Mouse (Mus musculus): ENCODE measurements around the gene Tmem104. TPM values are rescaled to one million over a fixed set of nuclear protein-coding genes. Genes with fewer than 3 reads are reported as not detected.

Gene Tmem104
- polyA plus RNA-seq, 1 experiment from 2014 or later, result 12.5 TPM

DNA sequence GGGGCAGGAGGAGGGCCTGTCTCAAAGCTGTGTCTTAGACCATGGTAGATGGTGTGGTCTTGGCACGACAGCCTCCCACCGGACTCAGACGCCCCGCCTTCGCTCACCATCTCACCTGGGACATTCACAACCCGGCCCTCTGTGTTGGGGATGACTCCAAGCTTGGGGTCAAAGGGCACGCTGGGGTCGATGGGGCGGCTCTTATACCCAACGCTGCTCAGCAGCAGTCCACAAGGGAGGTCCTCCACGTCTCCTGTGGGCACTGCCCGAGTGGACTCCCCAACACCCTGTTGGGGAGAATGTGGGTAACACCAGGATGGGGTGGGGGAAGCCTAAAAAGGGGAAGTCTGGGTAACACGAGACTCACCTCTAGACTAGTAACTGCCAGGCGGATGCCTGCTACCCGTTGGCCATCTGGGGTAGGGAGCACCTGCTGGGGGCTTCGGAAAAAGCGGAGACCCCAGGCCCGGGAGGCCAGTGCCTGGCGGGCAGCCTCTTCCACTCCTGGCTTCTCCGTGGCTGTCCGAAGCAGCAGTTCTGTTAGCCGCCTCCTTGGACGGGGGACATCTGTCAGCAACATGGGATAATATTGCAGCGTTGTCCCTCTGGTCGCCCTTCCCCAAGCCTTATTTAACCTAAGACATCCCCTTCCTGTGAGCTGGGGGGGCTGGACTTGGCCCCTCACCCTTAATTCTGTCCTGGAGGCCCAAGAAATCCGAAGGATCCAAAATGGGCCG lies 82.2 kb downstream of the Tmem104 start:
- 85% methylated on average over 25 of the region's 27 CpGs for WGBS
- no peak overlapping the region for H3K9ac ChIP-seq (ENCODE audit: low read depth, low read length)
- H3K36me3 ChIP-seq (ENCODE audit: control insufficient read depth, insufficient read depth, low read length), result peaks cover 18% of the 10 kb centered on the region; the same call in 1 of the 2 replicates
- ATAC-seq (ENCODE audit: low read depth), result no peak
- DNase-seq (ENCODE audit: low spot score), result no peak
- H3K4me2 ChIP-seq (ENCODE audit: low read depth, low read length), result no peak overlapping the region
- no peak overlapping the region for H3K27ac ChIP-seq (replicated peaks; ENCODE audit: low read depth, low read length)
- peaks cover 44% of the 10 kb centered on the region for H3K27me3 ChIP-seq (replicated peaks; ENCODE audit: control insufficient read depth, insufficient read depth, low read length)
- no peaks in the 10 kb centered on the region for H3K9me3 ChIP-seq (ENCODE audit: control insufficient read depth, low read length)
- H3K4me1 ChIP-seq (ENCODE audit: control insufficient read depth, insufficient read depth, low read length), result peaks cover 11% of the 10 kb centered on the region; the same call in 1 of the 2 replicates
- H3K4me3 ChIP-seq (ENCODE audit: low read depth, low read length), result no peak overlapping the region

GRCm38 (mm10) chr11:115270148-115270861 lies 83.0 kb downstream of the Tmem104 start:
- H3K9me3 ChIP-seq (ENCODE audit: control insufficient read depth, low read length), result no peaks in the 10 kb centered on the region
- peaks cover 36% of the 10 kb centered on the region for H3K27me3 ChIP-seq (replicated peaks; ENCODE audit: control insufficient read depth, insufficient read depth, low read length)
- DNase-seq (ENCODE audit: low spot score) (peak; percentile 82), ATAC-seq (ENCODE audit: low read depth) (peak; percentile 32)
- no peak overlapping the region for H3K4me3 ChIP-seq (ENCODE audit: low read depth, low read length)
- H3K9ac ChIP-seq (ENCODE audit: low read depth, low read length), result no peak overlapping the region
- peaks cover 11% of the 10 kb centered on the region; the same call in 1 of the 2 replicates for H3K4me1 ChIP-seq (ENCODE audit: control insufficient read depth, insufficient read depth, low read length)
- H3K4me2 ChIP-seq (ENCODE audit: low read depth, low read length), result no peak overlapping the region
- H3K36me3 ChIP-seq (ENCODE audit: control insufficient read depth, insufficient read depth, low read length), result peaks cover 18% of the 10 kb centered on the region; the same call in 1 of the 2 replicates
- WGBS, result 25% methylated on average over 17 of the region's 19 CpGs
- H3K27ac ChIP-seq (replicated peaks; ENCODE audit: low read depth, low read length), result no peak overlapping the region

- no peak overlapping the region for H3K27ac ChIP-seq (replicated peaks; ENCODE audit: low read depth, low read length)
- no peaks in the 10 kb centered on the region for H3K9me3 ChIP-seq (ENCODE audit: control insufficient read depth, low read length)
- WGBS, result 68% methylated on average over 9 of the region's 9 CpGs
- peaks cover 16% of the 10 kb centered on the region for H3K4me1 ChIP-seq (ENCODE audit: control insufficient read depth, insufficient read depth, low read length)
- no peak for DNase-seq (ENCODE audit: low spot score)
- no peak for ATAC-seq (ENCODE audit: low read depth)
- H3K9ac ChIP-seq (ENCODE audit: low read depth, low read length), result no peak overlapping the region
- no peak overlapping the region for H3K4me3 ChIP-seq (ENCODE audit: low read depth, low read length)
- no peak overlapping the region for H3K4me2 ChIP-seq (ENCODE audit: low read depth, low read length)
- peaks cover 29% of the 10 kb centered on the region for H3K27me3 ChIP-seq (replicated peaks; ENCODE audit: control insufficient read depth, insufficient read depth, low read length)
- H3K36me3 ChIP-seq (ENCODE audit: control insufficient read depth, insufficient read depth, low read length), result peaks cover 18% of the 10 kb centered on the region; the same call in 1 of the 2 replicates
Measured at GRCm38 (mm10) chr11:115271052-115271451, 83.8 kb downstream of the Tmem104 start.

- no peak for DNase-seq (ENCODE audit: low spot score)
- no peak overlapping the region for H3K9ac ChIP-seq (ENCODE audit: low read depth, low read length)
- WGBS, result 66% methylated on average over 10 of the region's 10 CpGs
- H3K27ac ChIP-seq (replicated peaks; ENCODE audit: low read depth, low read length), result no peak overlapping the region
- no peak for ATAC-seq (ENCODE audit: low read depth)
- peaks cover 16% of the 10 kb centered on the region for H3K4me1 ChIP-seq (ENCODE audit: control insufficient read depth, insufficient read depth, low read length)
- H3K9me3 ChIP-seq (ENCODE audit: control insufficient read depth, low read length), result no peaks in the 10 kb centered on the region
- H3K36me3 ChIP-seq (ENCODE audit: control insufficient read depth, insufficient read depth, low read length), result peaks cover 18% of the 10 kb centered on the region; the same call in 1 of the 2 replicates
- H3K4me2 ChIP-seq (ENCODE audit: low read depth, low read length), result no peak overlapping the region
- no peak overlapping the region for H3K4me3 ChIP-seq (ENCODE audit: low read depth, low read length)
- peaks cover 25% of the 10 kb centered on the region for H3K27me3 ChIP-seq (replicated peaks; ENCODE audit: control insufficient read depth, insufficient read depth, low read length)
Measured at GRCm38 (mm10) chr11:115271481-115271880, 84.2 kb downstream of the Tmem104 start.

DNA sequence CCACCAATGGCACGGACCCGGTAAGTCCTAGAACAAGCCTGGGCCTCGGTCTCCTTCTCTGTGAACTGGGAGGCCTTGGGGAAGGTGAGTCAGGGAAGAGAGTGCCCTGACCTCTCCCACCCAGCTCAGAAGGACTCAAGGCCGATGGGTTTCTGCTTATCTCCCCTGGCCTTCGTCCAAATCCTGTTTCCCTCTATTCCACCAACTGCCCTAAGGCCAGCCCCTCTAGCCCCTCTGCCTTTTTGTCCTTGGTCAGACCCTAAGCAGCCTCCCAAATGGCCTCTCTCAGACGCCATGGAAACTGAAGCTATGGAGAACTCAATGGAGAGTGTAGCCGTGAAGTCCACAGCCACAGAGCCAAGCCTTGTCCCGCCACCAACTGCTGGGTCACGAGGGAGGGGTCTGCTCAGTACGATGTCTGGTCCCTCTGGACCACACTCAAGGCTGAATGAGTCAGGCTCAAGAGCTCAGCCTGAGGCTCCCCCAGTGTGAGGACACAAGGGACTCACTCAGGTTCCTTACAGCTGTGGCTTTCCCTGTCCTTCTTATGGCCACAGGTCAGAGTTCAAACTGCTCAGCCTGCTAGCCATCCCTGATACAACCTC lies 85.7 kb downstream of the Tmem104 start:
- Histone ChIP-seq H3K27ac (replicated peaks; ENCODE audit: low read depth, low read length) (no peak overlapping the region), H3K4me1 (ENCODE audit: control insufficient read depth, insufficient read depth, low read length) (peaks cover 12% of the 10 kb centered on the region), H3K4me2 (ENCODE audit: low read depth, low read length) (no peak overlapping the region), H3K36me3 (ENCODE audit: control insufficient read depth, insufficient read depth, low read length) (peaks cover 15% of the 10 kb centered on the region; the same call in 1 of the 2 replicates), H3K27me3 (replicated peaks; ENCODE audit: control insufficient read depth, insufficient read depth, low read length) (peaks cover 9% of the 10 kb centered on the region), H3K9ac (ENCODE audit: low read depth, low read length) (no peak overlapping the region), H3K9me3 (ENCODE audit: control insufficient read depth, low read length) (no peaks in the 10 kb centered on the region), H3K4me3 (ENCODE audit: low read depth, low read length) (no peak overlapping the region)
- DNase-seq (ENCODE audit: low spot score), result no peak
- WGBS, result 65% methylated on average over 10 of the region's 10 CpGs
- no peak for ATAC-seq (ENCODE audit: low read depth)

DNA sequence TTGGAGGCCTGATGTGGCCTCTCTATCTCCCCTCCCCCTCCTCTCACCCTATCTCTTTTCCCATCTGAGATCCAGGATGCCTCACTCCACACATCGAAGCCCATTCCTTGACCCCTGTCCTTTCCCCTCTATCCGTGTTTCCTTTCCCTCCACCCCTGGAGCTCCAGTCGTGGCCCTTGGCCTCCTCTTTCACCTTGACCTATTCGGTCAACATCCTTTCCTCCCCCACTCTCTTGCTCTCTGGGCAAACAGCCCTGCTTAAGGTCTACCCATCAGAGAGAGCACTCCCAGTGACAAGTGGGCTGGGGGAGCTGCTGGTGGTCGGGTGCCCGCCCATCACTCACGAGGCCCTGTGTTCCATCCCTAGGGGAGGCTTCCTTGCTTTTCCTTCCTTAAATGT lies 86.4 kb downstream of the Tmem104 start:
- Histone ChIP-seq H3K27ac (replicated peaks; ENCODE audit: low read depth, low read length) (no peak overlapping the region), H3K4me3 (ENCODE audit: low read depth, low read length) (no peak overlapping the region), H3K4me2 (ENCODE audit: low read depth, low read length) (no peak overlapping the region), H3K9me3 (ENCODE audit: control insufficient read depth, low read length) (no peaks in the 10 kb centered on the region), H3K4me1 (ENCODE audit: control insufficient read depth, insufficient read depth, low read length) (peaks cover 15% of the 10 kb centered on the region), H3K9ac (ENCODE audit: low read depth, low read length) (no peak overlapping the region), H3K36me3 (ENCODE audit: control insufficient read depth, insufficient read depth, low read length) (peaks cover 9% of the 10 kb centered on the region; the same call in 1 of the 2 replicates), H3K27me3 (replicated peaks; ENCODE audit: control insufficient read depth, insufficient read depth, low read length) (peaks cover 2% of the 10 kb centered on the region)
- DNase-seq (ENCODE audit: low spot score) (no peak), ATAC-seq (ENCODE audit: low read depth) (no peak)
- WGBS, result 50% methylated on average over 7 of the region's 7 CpGs

- ATAC-seq (ENCODE audit: low read depth) (no peak), DNase-seq (ENCODE audit: low spot score) (no peak)
- Histone ChIP-seq H3K4me2 (ENCODE audit: low read depth, low read length) (no peak overlapping the region), H3K4me1 (ENCODE audit: control insufficient read depth, insufficient read depth, low read length) (peaks cover 15% of the 10 kb centered on the region), H3K36me3 (ENCODE audit: control insufficient read depth, insufficient read depth, low read length) (peaks cover 5% of the 10 kb centered on the region; the same call in 1 of the 2 replicates), H3K27me3 (replicated peaks; ENCODE audit: control insufficient read depth, insufficient read depth, low read length) (no peaks in the 10 kb centered on the region), H3K9me3 (ENCODE audit: control insufficient read depth, low read length) (no peaks in the 10 kb centered on the region), H3K27ac (replicated peaks; ENCODE audit: low read depth, low read length) (no peak overlapping the region), H3K4me3 (ENCODE audit: low read depth, low read length) (no peak overlapping the region), H3K9ac (ENCODE audit: low read depth, low read length) (no peak overlapping the region)
- 79% methylated on average over 7 of the region's 7 CpGs for WGBS
Measured at GRCm38 (mm10) chr11:115274178-115274577, 86.9 kb downstream of the Tmem104 start.

DNA sequence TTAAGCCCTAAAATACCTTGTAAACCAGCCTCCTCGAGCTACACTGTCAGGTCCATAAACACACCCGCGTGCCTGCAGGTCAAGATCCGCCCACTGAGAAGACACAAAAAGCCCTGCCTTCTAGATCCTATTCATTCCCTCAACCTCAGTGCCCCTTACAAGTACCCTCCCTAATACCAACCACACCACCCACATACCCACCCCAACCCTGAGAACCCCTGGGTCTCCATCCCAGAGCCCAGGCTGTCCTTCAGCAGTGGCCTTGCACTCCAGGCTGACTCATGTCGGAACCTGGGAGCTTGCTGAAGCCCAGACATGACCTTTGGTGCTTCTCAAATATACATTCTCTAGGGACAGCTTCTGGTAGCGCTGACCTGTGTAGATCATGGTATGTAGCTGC lies 87.5 kb downstream of the Tmem104 start:
- Histone ChIP-seq H3K4me2 (ENCODE audit: low read depth, low read length) (no peak overlapping the region), H3K36me3 (ENCODE audit: control insufficient read depth, insufficient read depth, low read length) (no peaks in the 10 kb centered on the region), H3K9me3 (ENCODE audit: control insufficient read depth, low read length) (no peaks in the 10 kb centered on the region), H3K27ac (replicated peaks; ENCODE audit: low read depth, low read length) (no peak overlapping the region), H3K4me3 (ENCODE audit: low read depth, low read length) (no peak overlapping the region), H3K4me1 (ENCODE audit: control insufficient read depth, insufficient read depth, low read length) (peaks cover 15% of the 10 kb centered on the region), H3K27me3 (replicated peaks; ENCODE audit: control insufficient read depth, insufficient read depth, low read length) (no peaks in the 10 kb centered on the region), H3K9ac (ENCODE audit: low read depth, low read length) (no peak overlapping the region)
- ATAC-seq (ENCODE audit: low read depth) (no peak), DNase-seq (ENCODE audit: low spot score) (no peak)
- WGBS, result 90% methylated on average over 6 of the region's 6 CpGs
